ENCODE assay signal across 8 mouse cellular contexts in genomic region chr11:5296576-5297115, GRCm38 (mm10). TPM values are rescaled to one million over a fixed set of nuclear protein-coding genes. Genes with fewer than 3 reads are reported as not detected.
A peak's percentile ranks its signal among the peaks of the same experiment; 100 is the strongest.
DNase-seq lines count a peak whose midpoint lies in the region; ATAC-seq and TF ChIP-seq lines count a peak whose summit lies in the region.
"Had no signal": no experiment of that assay in that cellular context is flagged by ENCODE, and none has a peak within 500 bp of the region (broad histone marks: within the 10 kb centered on the region; RNA-seq: fewer than 3 reads in every experiment).

No protein-coding gene starts in this region.

- no peaks in the 10 kb centered on the region for H3K36me3 ChIP-seq in lung, embryonic 14.5 days (ENCODE audit: insufficient read depth)
- H3K36me3 ChIP-seq in embryonic facial prominence, embryonic 11.5 days (replicated peaks; ENCODE audit: control insufficient read depth, insufficient read depth, low read depth, low read length), result no peaks in the 10 kb centered on the region
- no peaks in the 10 kb centered on the region for H3K36me3 ChIP-seq in intestine, postnatal 0 days (ENCODE audit: control insufficient read depth, insufficient read depth)
- no peaks in the 10 kb centered on the region for H3K36me3 ChIP-seq in stomach, embryonic 15.5 days

- H3K27ac ChIP-seq in lung, embryonic 14.5 days (ENCODE audit: low read depth), result peak overlapping the region; percentile 19; the same call in 1 of the 2 replicates
- no peak overlapping the region for H3K27ac ChIP-seq in embryonic facial prominence, embryonic 11.5 days (replicated peaks; ENCODE audit: low read depth, low read length)
- no peak overlapping the region for H3K27ac ChIP-seq in intestine, postnatal 0 days (ENCODE audit: low read depth, low read length)
- H3K27ac ChIP-seq in stomach, embryonic 15.5 days, result peak overlapping the region; percentile 67

- no peak overlapping the region for H3K4me3 ChIP-seq in lung, embryonic 14.5 days (ENCODE audit: low read depth, low read length)
- no peak overlapping the region for H3K4me3 ChIP-seq in embryonic facial prominence, embryonic 11.5 days (ENCODE audit: low read depth, low read length)
- no peak overlapping the region for H3K4me3 ChIP-seq in intestine, postnatal 0 days (ENCODE audit: low read depth, low read length)
- H3K4me3 ChIP-seq in stomach, embryonic 15.5 days (replicated peaks), result no peak overlapping the region

- H3K9ac ChIP-seq in lung, embryonic 14.5 days, result no peak overlapping the region
- no peak overlapping the region for H3K9ac ChIP-seq in embryonic facial prominence, embryonic 11.5 days (replicated peaks; ENCODE audit: low read length)
- H3K9ac ChIP-seq in intestine, postnatal 0 days (ENCODE audit: low read depth, low read length), result no peak overlapping the region
- H3K9ac ChIP-seq in stomach, embryonic 15.5 days, result no peak overlapping the region

- peak; percentile 38 for ATAC-seq in lung, embryonic 14.5 days (ENCODE audit: insufficient read depth)
- ATAC-seq in embryonic facial prominence, embryonic 11.5 days (replicated peaks; ENCODE audit: insufficient number of reproducible peaks, low FRiP score, low TSS enrichment, low read depth), result 0 out of 2 replicates have a peak, but pooled peaks have one; percentile 18
- peak; percentile 31; the same call in 1 of the 2 replicates for ATAC-seq in intestine, postnatal 0 days
- ATAC-seq in stomach, embryonic 15.5 days (ENCODE audit: insufficient read depth, low FRiP score, low read depth), result peak; percentile 67

- no peaks in the 10 kb centered on the region for H3K27me3 ChIP-seq in lung, embryonic 14.5 days (ENCODE audit: insufficient read depth, low read length)
- H3K27me3 ChIP-seq in embryonic facial prominence, embryonic 11.5 days (ENCODE audit: control insufficient read depth, insufficient read depth, low read length), result no peaks in the 10 kb centered on the region
- no peaks in the 10 kb centered on the region for H3K27me3 ChIP-seq in intestine, postnatal 0 days (replicated peaks; ENCODE audit: control insufficient read depth, insufficient read depth, low read length)
- no peaks in the 10 kb centered on the region for H3K27me3 ChIP-seq in stomach, embryonic 15.5 days (replicated peaks)

- H3K4me1 ChIP-seq in lung, embryonic 14.5 days (ENCODE audit: insufficient read depth), result peaks cover 24% of the 10 kb centered on the region
- peaks cover 2% of the 10 kb centered on the region; the same call in 1 of the 2 replicates for H3K4me1 ChIP-seq in embryonic facial prominence, embryonic 11.5 days (ENCODE audit: control insufficient read depth, insufficient read depth, low read length)
- H3K4me1 ChIP-seq in intestine, postnatal 0 days (replicated peaks; ENCODE audit: control insufficient read depth, insufficient read depth, low read length), result peaks cover 9% of the 10 kb centered on the region; the same call in 1 of the 2 replicates
- peaks cover 25% of the 10 kb centered on the region for H3K4me1 ChIP-seq in stomach, embryonic 15.5 days

- WGBS in lung, embryonic 14.5 days, result 34% methylated on average over 2 of the region's 2 CpGs
- WGBS in embryonic facial prominence, embryonic 11.5 days, result 22% methylated on average over 2 of the region's 2 CpGs
- WGBS in intestine, postnatal 0 days, result 35% methylated on average over 2 of the region's 2 CpGs
- WGBS in stomach, embryonic 15.5 days, result 44% methylated on average over 2 of the region's 2 CpGs

- H3K4me2 ChIP-seq in lung, embryonic 14.5 days, result no peak overlapping the region
- no peak overlapping the region for H3K4me2 ChIP-seq in embryonic facial prominence, embryonic 11.5 days (ENCODE audit: low read depth, low read length)
- H3K4me2 ChIP-seq in intestine, postnatal 0 days (replicated peaks; ENCODE audit: low read depth), result no peak overlapping the region
- no peak overlapping the region for H3K4me2 ChIP-seq in stomach, embryonic 15.5 days

- DNase-seq in lung, embryonic 14.5 days, result peak; percentile 32
- DNase-seq in lung, postnatal 14 days, result no peak
- no peak for DNase-seq in embryonic facial prominence, embryonic 11.5 days (ENCODE audit: low spot score)
- no peak for DNase-seq in left cerebral cortex, adult 8-10 months (ENCODE audit: low spot score in 2 of 2)
- no peak for DNase-seq in spleen, adult 18-20 months
- DNase-seq: right cerebral cortex, adult 18-20 months had no signal

- TF ChIP-seq CTCF in lung, embryonic 14.5 days (IDR thresholded peaks at IDR 0.05; ENCODE audit: low read depth), result no peak
- TF ChIP-seq CTCF in intestine, postnatal 0 days (IDR thresholded peaks at IDR 0.05; ENCODE audit: low read depth), result no peak

- no peaks in the 10 kb centered on the region for H3K9me3 ChIP-seq in lung, embryonic 14.5 days (ENCODE audit: low read depth, low read length)
- no peaks in the 10 kb centered on the region for H3K9me3 ChIP-seq in embryonic facial prominence, embryonic 11.5 days (replicated peaks; ENCODE audit: control insufficient read depth, low read length)
- H3K9me3 ChIP-seq in intestine, postnatal 0 days (ENCODE audit: control insufficient read depth), result no peaks in the 10 kb centered on the region
- no peaks in the 10 kb centered on the region for H3K9me3 ChIP-seq in stomach, embryonic 15.5 days

RNA-seq across cellular contexts. Expression of gene Kremen1, which starts 35.3 kb away (rescaled TPM):
- 12.5 and 14.5 TPM in 2 replicates for polyA plus RNA-seq in lung, embryonic 14.5 days (2014; fragmentation: Nextera tagmentation; extraction: Ambion mirVana)
- 7.1 and 8.2 TPM in 2 replicates for polyA plus RNA-seq in embryonic facial prominence, embryonic 11.5 days (2014; fragmentation: Nextera tagmentation; extraction: Ambion mirVana)
- polyA plus RNA-seq in intestine, postnatal 0 days (2015; fragmentation: Nextera tagmentation; extraction: Ambion mirVana), result 5.7 and 6.6 TPM in 2 replicates
- polyA plus RNA-seq in stomach, embryonic 15.5 days (2015; fragmentation: Nextera tagmentation; extraction: Ambion mirVana), result 17.8 and 18.3 TPM in 2 replicates
- 10 to 100 TPM; 15.0 to 16.7 (median 15.7) TPM for total RNA-seq in left cerebral cortex, adult 8-10 months (2022)

Comparison
In these comparisons a context has a peak if more than half of its experiments do, and no peak if none do; other contexts are left out.
1. H3K27ac ChIP-seq: peak in lung, embryonic 14.5 days (single experiment) and stomach, embryonic 15.5 days (single experiment); none in embryonic facial prominence, embryonic 11.5 days (single experiment) and intestine, postnatal 0 days (single experiment).
2. Peak in every context shown above with its lines, with median percentiles within 50 percentile points of each other: ATAC-seq.